Mouse (Mus musculus) testis, adult 2 months (tissue): Measurements from ENCODE around the gene Slc20a1.

Experiments used
- CTCF ChIP-seq: fragments of 200-500 bp; IDR thresholded peaks from 2 replicates; pipeline ENCODE4 v1.5.1; 2012; ENCODE audit warnings: low read depth, mild to moderate bottlenecking, inconsistent platforms, low read length, moderate library complexity; ENCODE audit not compliant: control insufficient read depth, insufficient read depth, insufficient replicate concordance
- POLR2A ChIP-seq: fragments of 200-500 bp; IDR thresholded peaks from 2 replicates; pipeline ENCODE4 v1.6.1; 2012; ENCODE audit warnings: low read depth, mild to moderate bottlenecking, inconsistent platforms, low read length, moderate library complexity; ENCODE audit not compliant: control insufficient read depth

DNA sequence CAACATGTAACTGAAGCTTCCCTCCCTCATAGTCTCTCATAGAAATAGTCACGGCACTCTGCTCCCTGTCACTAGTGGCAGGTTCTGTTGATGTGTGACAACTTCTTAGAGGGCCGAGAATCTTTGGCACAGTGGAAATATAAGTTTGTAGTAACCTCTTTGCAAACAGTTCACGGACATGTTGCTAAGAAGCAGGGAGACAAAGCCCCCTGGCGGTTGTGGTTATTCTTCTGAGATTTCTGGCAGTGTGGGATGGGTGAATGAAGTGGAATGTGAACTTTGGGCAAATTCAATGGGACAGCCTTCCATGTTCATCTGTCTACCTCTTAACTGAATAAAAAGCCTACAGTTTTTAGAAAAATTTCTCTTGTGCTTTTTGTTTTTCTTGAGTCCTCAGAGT is 12.7 kb downstream of the Slc20a1 start:
- no peak for TF ChIP-seq CTCF
- TF ChIP-seq POLR2A: no peak
